Mouse (Mus musculus): Measurements from ENCODE around the gene Gm6803.
"Not testable (repeated sequence)": the region's sequence is repeated elsewhere in the genome, so short reads cannot be mapped to it uniquely, and the experiment has no call there.

DNA sequence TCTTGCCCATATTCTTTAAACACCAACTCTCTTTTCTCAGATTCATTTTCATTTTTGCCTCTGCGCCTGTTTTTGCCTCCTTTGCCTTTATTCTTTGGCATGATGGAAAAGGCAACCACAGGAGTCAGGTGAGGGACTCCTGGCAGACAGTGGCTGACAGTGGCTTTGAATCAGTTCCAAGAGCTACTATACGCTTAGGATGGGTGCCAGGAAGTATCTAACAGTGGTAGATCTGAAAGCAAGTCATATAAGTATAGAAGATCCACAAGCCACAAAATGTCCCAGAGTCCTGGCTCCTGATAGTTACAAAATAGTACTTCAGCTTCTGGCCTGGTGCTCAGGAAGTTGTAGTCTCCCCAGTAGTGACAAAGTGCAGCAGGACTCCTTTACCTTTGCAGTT, at the start of gene Gm6803:
- not testable (repeated sequence) for TF ChIP-seq CTCF (IDR thresholded peaks at IDR 0.05; ENCODE audit: low read depth, low read length); POLR2A (IDR thresholded peaks at IDR 0.05; ENCODE audit: extremely low read depth, insufficient read depth, low read length)
